Mouse (Mus musculus) spleen, adult 2 months (tissue): Measurements from ENCODE around the gene Gopc.

Experiments used
- CTCF ChIP-seq: fragments of 200-500 bp; IDR thresholded peaks from 2 replicates; pipeline ENCODE4 v1.5.1; 2011; ENCODE audit warnings: mild to moderate bottlenecking, inconsistent platforms; ENCODE audit not compliant: insufficient read depth, insufficient read length, insufficient replicate concordance; ENCODE audit errors: extremely low read depth
- POLR2A ChIP-seq: fragments of 200-500 bp; IDR thresholded peaks from 2 replicates; pipeline ENCODE4 v1.6.1; 2011; ENCODE audit warnings: low read depth, low read length, inconsistent platforms

DNA sequence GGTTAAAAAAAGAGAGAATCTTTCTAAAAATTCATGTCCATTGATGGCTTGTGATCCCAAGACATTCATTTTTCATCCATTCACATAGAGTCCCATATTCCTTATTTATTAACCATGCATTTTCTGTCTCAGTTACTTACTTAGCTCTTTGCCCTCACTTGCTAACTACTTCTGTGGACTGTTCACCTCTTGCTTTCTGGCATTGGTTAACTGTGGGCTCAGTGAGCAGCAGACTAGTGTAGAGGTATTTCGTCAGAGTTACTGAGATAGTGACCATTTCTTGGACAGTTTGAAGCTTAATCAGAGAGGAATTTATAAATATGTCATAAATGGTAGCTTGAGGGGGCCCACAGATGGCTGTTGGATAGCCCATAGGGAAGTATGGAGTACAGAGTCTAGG is 49.0 kb upstream of the Gopc start:
- TF ChIP-seq CTCF = no peak
- no peak for TF ChIP-seq POLR2A
